Mouse (Mus musculus) liver, adult 10 weeks (tissue): ENCODE data around the gene Pgm3. TPM values are rescaled to one million over a fixed set of nuclear protein-coding genes. Genes with fewer than 3 reads are reported as not detected.

Experiments
- polyA plus RNA-seq: library from polyadenylated mRNA; stranded (reverse); fragments of 350-450 nt; fragmentation: Illumina TruSeq; extraction: RNeasy Lipid Tissue Mini Kit (QIAGEN cat#74804); gene quantifications from one replicate; pipeline ENCODE4 v1.2.3, GENCODE M21; 2014; ENCODE audit warnings: low read depth, low replicate concordance

The Pgm3 gene
- polyA plus RNA-seq, result 12.8 TPM

DNA sequence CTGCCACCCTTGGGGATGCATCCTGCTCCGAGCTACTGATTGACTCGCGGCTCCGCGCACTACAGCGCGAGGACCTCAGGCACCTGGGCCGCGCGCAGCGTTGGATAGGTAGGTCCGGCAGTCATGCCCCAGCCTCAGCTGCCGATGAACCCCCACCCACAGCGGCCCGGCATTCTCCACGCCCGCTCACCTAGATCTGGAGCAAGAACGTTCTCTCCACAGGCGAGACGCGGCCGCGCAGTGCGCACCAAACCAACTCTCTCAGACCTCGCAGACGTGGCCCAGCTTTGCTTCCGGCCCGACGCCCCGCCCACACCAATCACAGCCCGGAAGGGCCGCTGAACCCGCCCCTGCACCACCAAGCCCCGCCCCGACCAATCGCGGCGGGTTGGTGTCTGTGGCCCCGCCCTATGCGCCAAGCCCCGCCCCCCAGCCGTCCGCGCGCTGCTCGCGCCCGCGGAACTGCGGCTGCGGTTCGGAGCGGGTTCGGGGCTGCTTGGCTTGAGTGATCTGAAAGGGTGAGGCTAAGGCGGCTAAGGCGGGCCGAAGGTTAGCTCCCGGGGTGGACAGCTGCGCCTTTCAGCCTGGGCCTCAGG is at the start of gene Pgm3, which contains the start of gene Rwdd2a:
TSS of gene Pgm3 (minus strand) at position 303 of the 596 bp plus-strand sequence.
TSS of gene Rwdd2a (plus strand) at position 452 of the 596 bp plus-strand sequence.

Other genes with a start within 250 kb of the Pgm3 start
- 2.5 TPM for gene Ube2cbp, start 106.9 kb downstream of the Pgm3 start, polyA plus RNA-seq
- gene Dop1a, start 104.7 kb downstream of the Pgm3 start, polyA plus RNA-seq, result 13.5 TPM
- gene Rwdd2a, start 149 bp upstream of the Pgm3 start, polyA plus RNA-seq, result not detected
- 199 TPM for gene Me1, start 124.1 kb upstream of the Pgm3 start, polyA plus RNA-seq
- gene Prss35, start 171.8 kb upstream of the Pgm3 start, polyA plus RNA-seq, result not detected